Mouse (Mus musculus): ENCODE results near the gene Fkbp1b. TPM values are rescaled to one million over a fixed set of nuclear protein-coding genes. Genes with fewer than 3 reads are reported as not detected.

Fkbp1b gene
- polyA plus RNA-seq, 1 experiment, result 7.3 TPM

GRCm38 (mm10) chr12:4856834-4857233, 15.4 kb upstream of the Fkbp1b start:
- Histone ChIP-seq H3K27me3 (ENCODE audit: control insufficient read depth, insufficient read depth, insufficient read length) (no peaks in the 10 kb centered on the region), H3K79me2 (ENCODE audit: control insufficient read depth, insufficient read depth) (no peaks in the 10 kb centered on the region)

GRCm38 (mm10) chr12:4856160-4856559, 14.8 kb upstream of the Fkbp1b start:
- H3K79me2 ChIP-seq (ENCODE audit: control insufficient read depth, insufficient read depth), result no peaks in the 10 kb centered on the region
- no peaks in the 10 kb centered on the region for H3K36me3 ChIP-seq (ENCODE audit: control insufficient read depth, insufficient read depth)
- no peak for TF ChIP-seq CEBPB (IDR thresholded peaks at IDR 0.05; ENCODE audit: insufficient read depth, poor library complexity, severe bottlenecking)
- TF ChIP-seq E2F4 (IDR thresholded peaks at IDR 0.05; ENCODE audit: insufficient read depth), result no peak
- no peak for TF ChIP-seq MYOG (IDR thresholded peaks at IDR 0.05; ENCODE audit: control insufficient read depth in 1 of 3, insufficient read depth in 1 of 3, insufficient read length in 2 of 3, low read depth in 2 of 3)
- no peak for TF ChIP-seq REST (IDR thresholded peaks at IDR 0.05; ENCODE audit: insufficient read depth, insufficient read length)
- TF ChIP-seq POLR2A (IDR thresholded peaks at IDR 0.05; ENCODE audit: insufficient read length, low read depth), result no peak
- TF ChIP-seq POLR2AphosphoS2 (IDR thresholded peaks at IDR 0.05; ENCODE audit: insufficient read length, low read depth), result no peak

More at GRCm38 (mm10) chr12:4856834-4857233, 15.4 kb upstream of the Fkbp1b start:
- H3ac ChIP-seq (ENCODE audit: control insufficient read depth, insufficient read length), result no peak overlapping the region
- H3K36me3 ChIP-seq (ENCODE audit: control insufficient read depth, insufficient read depth), result no peaks in the 10 kb centered on the region
- no peak overlapping the region for H3K4me3 ChIP-seq
- H3K4me2 ChIP-seq (ENCODE audit: low read depth), result no peak overlapping the region
- TF ChIP-seq TCF12 (IDR thresholded peaks at IDR 0.05; ENCODE audit: insufficient read depth, poor library complexity, severe bottlenecking) (no peak), TCF3 (IDR thresholded peaks at IDR 0.05; ENCODE audit: insufficient read length, low read depth) (no peak), CEBPB (IDR thresholded peaks at IDR 0.05; ENCODE audit: insufficient read depth, poor library complexity, severe bottlenecking) (no peak), MYOD1 (IDR thresholded peaks at IDR 0.05; ENCODE audit: control insufficient read depth in 1 of 3, insufficient read length in 2 of 3, low read depth in 2 of 3) (no peak)

GRCm38 (mm10) chr12:4843741-4844140, 2.4 kb upstream of the Fkbp1b start:
- no peak overlapping the region for H3ac ChIP-seq (ENCODE audit: control insufficient read depth, insufficient read length)
- H3K27me3 ChIP-seq (ENCODE audit: control insufficient read depth, insufficient read depth, insufficient read length), result no peaks in the 10 kb centered on the region
- H3K79me2 ChIP-seq (ENCODE audit: control insufficient read depth, insufficient read depth), result peaks cover 21% of the 10 kb centered on the region
- peak overlapping the region; percentile 82 for H3K4me2 ChIP-seq (ENCODE audit: low read depth)
- H3K4me3 ChIP-seq, result peak overlapping the region; percentile 54
- no peaks in the 10 kb centered on the region for H3K36me3 ChIP-seq (ENCODE audit: control insufficient read depth, insufficient read depth)
- TF ChIP-seq MYOG (IDR thresholded peaks at IDR 0.05; ENCODE audit: control insufficient read depth in 1 of 3, insufficient read depth in 1 of 3, insufficient read length in 2 of 3, low read depth in 2 of 3) (no peak), MAX (IDR thresholded peaks at IDR 0.05; ENCODE audit: low read depth) (no peak), SRF (IDR thresholded peaks at IDR 0.05; ENCODE audit: control insufficient read depth, insufficient read length, low read depth) (no peak), E2F4 (IDR thresholded peaks at IDR 0.05; ENCODE audit: insufficient read depth) (no peak), TCF3 (IDR thresholded peaks at IDR 0.05; ENCODE audit: insufficient read length, low read depth) (no peak), CEBPB (IDR thresholded peaks at IDR 0.05; ENCODE audit: insufficient read depth, poor library complexity, severe bottlenecking) (no peak), POLR2AphosphoS2 (IDR thresholded peaks at IDR 0.05; ENCODE audit: insufficient read length, low read depth) (no peak), REST (IDR thresholded peaks at IDR 0.05; ENCODE audit: insufficient read depth, insufficient read length) (no peak), USF1 (IDR thresholded peaks at IDR 0.05; ENCODE audit: low read depth) (no peak), POLR2A (IDR thresholded peaks at IDR 0.05; ENCODE audit: insufficient read length, low read depth) (no peak), TCF12 (IDR thresholded peaks at IDR 0.05; ENCODE audit: insufficient read depth, poor library complexity, severe bottlenecking) (no peak), MYOD1 (IDR thresholded peaks at IDR 0.05; ENCODE audit: control insufficient read depth in 1 of 3, insufficient read length in 2 of 3, low read depth in 2 of 3) (no peak)

More at GRCm38 (mm10) chr12:4856160-4856559, 14.8 kb upstream of the Fkbp1b start:
- Histone ChIP-seq H3ac (ENCODE audit: control insufficient read depth, insufficient read length) (no peak overlapping the region), H3K4me2 (ENCODE audit: low read depth) (no peak overlapping the region), H3K27me3 (ENCODE audit: control insufficient read depth, insufficient read depth, insufficient read length) (no peaks in the 10 kb centered on the region), H3K4me3 (no peak overlapping the region)

- Histone ChIP-seq H3K27me3 (ENCODE audit: control insufficient read depth, insufficient read depth, insufficient read length) (no peaks in the 10 kb centered on the region), H3ac (ENCODE audit: control insufficient read depth, insufficient read length) (no peak within 1 kb of the TSS), H3K4me2 (ENCODE audit: low read depth) (peak within 1 kb of the TSS; percentile 92), H3K4me3 (peak within 1 kb of the TSS; percentile 54), H3K79me2 (ENCODE audit: control insufficient read depth, insufficient read depth) (peaks cover 18% of the 10 kb centered on the region), H3K36me3 (ENCODE audit: control insufficient read depth, insufficient read depth) (no peaks in the 10 kb centered on the region)
- TF ChIP-seq POLR2AphosphoS2 (IDR thresholded peaks at IDR 0.05; ENCODE audit: insufficient read length, low read depth) (peak; percentile 62), MAX (IDR thresholded peaks at IDR 0.05; ENCODE audit: low read depth) (no peak), CEBPB (IDR thresholded peaks at IDR 0.05; ENCODE audit: insufficient read depth, poor library complexity, severe bottlenecking) (no peak), POLR2A (IDR thresholded peaks at IDR 0.05; ENCODE audit: insufficient read length, low read depth) (peak; percentile 67), SRF (IDR thresholded peaks at IDR 0.05; ENCODE audit: control insufficient read depth, insufficient read length, low read depth) (peak; percentile 51), E2F4 (IDR thresholded peaks at IDR 0.05; ENCODE audit: insufficient read depth) (peak; percentile 48), MYOG (IDR thresholded peaks at IDR 0.05; ENCODE audit: control insufficient read depth in 1 of 3, insufficient read depth in 1 of 3, insufficient read length in 2 of 3, low read depth in 2 of 3) (no peak), USF1 (IDR thresholded peaks at IDR 0.05; ENCODE audit: low read depth) (peak; percentile 56), REST (IDR thresholded peaks at IDR 0.05; ENCODE audit: insufficient read depth, insufficient read length) (no peak), TCF3 (IDR thresholded peaks at IDR 0.05; ENCODE audit: insufficient read length, low read depth) (no peak), MYOD1 (IDR thresholded peaks at IDR 0.05; ENCODE audit: control insufficient read depth in 1 of 3, insufficient read length in 2 of 3, low read depth in 2 of 3) (no peak), TCF12 (IDR thresholded peaks at IDR 0.05; ENCODE audit: insufficient read depth, poor library complexity, severe bottlenecking) (no peak)
These were observed 1.7 kb upstream of the Fkbp1b start, which contains the start of gene Wdcp for GRCm38 (mm10) chr12:4842890-4843597. Gene Wdcp (plus strand): TSS chr12:4843303.

- peaks cover 18% of the 10 kb centered on the region for H3K79me2 ChIP-seq (ENCODE audit: control insufficient read depth, insufficient read depth)
- peak overlapping the region; percentile 92 for H3K4me2 ChIP-seq (ENCODE audit: low read depth)
- H3K4me3 ChIP-seq, result peak overlapping the region; percentile 54
These were observed 1.1 kb upstream of the Fkbp1b start for GRCm38 (mm10) chr12:4842456-4842855.

More at GRCm38 (mm10) chr12:4842456-4842855, 1.1 kb upstream of the Fkbp1b start:
- H3K36me3 ChIP-seq (ENCODE audit: control insufficient read depth, insufficient read depth), result no peaks in the 10 kb centered on the region
- H3ac ChIP-seq (ENCODE audit: control insufficient read depth, insufficient read length), result no peak overlapping the region
- no peaks in the 10 kb centered on the region for H3K27me3 ChIP-seq (ENCODE audit: control insufficient read depth, insufficient read depth, insufficient read length)
- TF ChIP-seq TCF12 (IDR thresholded peaks at IDR 0.05; ENCODE audit: insufficient read depth, poor library complexity, severe bottlenecking) (no peak), MYOD1 (IDR thresholded peaks at IDR 0.05; ENCODE audit: control insufficient read depth in 1 of 3, insufficient read length in 2 of 3, low read depth in 2 of 3) (no peak), E2F4 (IDR thresholded peaks at IDR 0.05; ENCODE audit: insufficient read depth) (no peak), MYOG (IDR thresholded peaks at IDR 0.05; ENCODE audit: control insufficient read depth in 1 of 3, insufficient read depth in 1 of 3, insufficient read length in 2 of 3, low read depth in 2 of 3) (no peak), POLR2A (IDR thresholded peaks at IDR 0.05; ENCODE audit: insufficient read length, low read depth) (no peak), CEBPB (IDR thresholded peaks at IDR 0.05; ENCODE audit: insufficient read depth, poor library complexity, severe bottlenecking) (no peak), REST (IDR thresholded peaks at IDR 0.05; ENCODE audit: insufficient read depth, insufficient read length) (no peak), USF1 (IDR thresholded peaks at IDR 0.05; ENCODE audit: low read depth) (no peak), TCF3 (IDR thresholded peaks at IDR 0.05; ENCODE audit: insufficient read length, low read depth) (no peak), SRF (IDR thresholded peaks at IDR 0.05; ENCODE audit: control insufficient read depth, insufficient read length, low read depth) (no peak), MAX (IDR thresholded peaks at IDR 0.05; ENCODE audit: low read depth) (no peak), POLR2AphosphoS2 (IDR thresholded peaks at IDR 0.05; ENCODE audit: insufficient read length, low read depth) (no peak)

Data from myocyte (in vitro differentiated cells).